Mouse (Mus musculus) lung, adult 18-20 months (tissue): ENCODE results near the gene Dtd1.

Source experiments
- DNase-seq, 2 experiments: peaks; one replicate each; pipeline ENCODE4 v3.0.0; 2022; ENCODE audit warnings: mixed read lengths in 2 of 2

The Dtd1 gene

GRCm38 (mm10) chr2:144718273-144718672, 118.6 kb downstream of the Dtd1 start:
- DNase-seq = no peak

GRCm38 (mm10) chr2:144719294-144719693, 119.6 kb downstream of the Dtd1 start:
- DNase-seq = no peak

- no peak for DNase-seq
Observed at GRCm38 (mm10) chr2:144719718-144720117, 120.0 kb downstream of the Dtd1 start.

GRCm38 (mm10) chr2:144720407-144720959, 120.8 kb downstream of the Dtd1 start:
- peak; percentile 14 to 23 for DNase-seq

- no peak for DNase-seq
Observed at GRCm38 (mm10) chr2:144724679-144725078, 125.0 kb downstream of the Dtd1 start.

- no peak for DNase-seq
Observed at GRCm38 (mm10) chr2:144727136-144727535, 127.4 kb downstream of the Dtd1 start.

GRCm38 (mm10) chr2:144729776-144730175, 130.1 kb downstream of the Dtd1 start:
- no peak for DNase-seq

GRCm38 (mm10) chr2:144738161-144738560, 138.5 kb downstream of the Dtd1 start:
- peak; percentile 37 to 64 for DNase-seq

GRCm38 (mm10) chr2:144738576-144738975, 138.9 kb downstream of the Dtd1 start:
- DNase-seq = no peak

GRCm38 (mm10) chr2:144740577-144740997, 140.9 kb downstream of the Dtd1 start:
- DNase-seq = peak; percentile 17 to 39

GRCm38 (mm10) chr2:144741973-144742372, 142.3 kb downstream of the Dtd1 start:
- DNase-seq = no peak

- DNase-seq = no peak
Observed at GRCm38 (mm10) chr2:144743316-144743715, 143.6 kb downstream of the Dtd1 start.

- DNase-seq = no peak
Observed at GRCm38 (mm10) chr2:144745266-144745665, 145.6 kb downstream of the Dtd1 start.

GRCm38 (mm10) chr2:144746046-144746783, 146.5 kb downstream of the Dtd1 start:
- DNase-seq = no peak

- no peak for DNase-seq
Observed at GRCm38 (mm10) chr2:144753604-144754003, 153.9 kb downstream of the Dtd1 start.

- DNase-seq = no peak
Observed at GRCm38 (mm10) chr2:144755016-144755415, 155.3 kb downstream of the Dtd1 start.

- no peak for DNase-seq
Observed at GRCm38 (mm10) chr2:144760666-144761065, 161.0 kb downstream of the Dtd1 start.

GRCm38 (mm10) chr2:144763706-144764105, 164.0 kb downstream of the Dtd1 start:
- DNase-seq = no peak

GRCm38 (mm10) chr2:144764116-144764788, 164.6 kb downstream of the Dtd1 start:
- no peak for DNase-seq

- no peak for DNase-seq
Observed at GRCm38 (mm10) chr2:144765219-144765618, 165.5 kb downstream of the Dtd1 start.

- DNase-seq = peak in 1 of 2 experiments; percentile 21
Observed at GRCm38 (mm10) chr2:144768375-144769117, 168.8 kb downstream of the Dtd1 start.

- DNase-seq = no peak
Observed at GRCm38 (mm10) chr2:144769118-144769496, 169.4 kb downstream of the Dtd1 start.

- no peak for DNase-seq
Observed at GRCm38 (mm10) chr2:144769556-144769955, 169.9 kb downstream of the Dtd1 start.
